Mouse (Mus musculus) frontal cortex, postnatal 36 days (tissue): ENCODE measurements around the gene Anp32b.
A peak's percentile ranks its signal among the peaks of the same experiment; 100 is the strongest.

Experiments
- DNase-seq, 2 experiments: peaks; one replicate each; pipeline ENCODE4 v3.0.0; 2022; ENCODE audit warnings: low spot score in 2 of 2

Anp32b gene

GRCm38 (mm10) chr4:46505361-46506057 is 54.8 kb downstream of the Anp32b start:
- no peak for DNase-seq

- peak; percentile 93 to 95 for DNase-seq
Measured at GRCm38 (mm10) chr4:46506801-46507610, 56.3 kb downstream of the Anp32b start.

- peak; percentile 61 to 72 for DNase-seq
Measured at GRCm38 (mm10) chr4:46507736-46508460, 57.2 kb downstream of the Anp32b start.

- no peak for DNase-seq
Measured at GRCm38 (mm10) chr4:46520491-46520890, 69.8 kb downstream of the Anp32b start.

GRCm38 (mm10) chr4:46521457-46521856 is 70.8 kb downstream of the Anp32b start:
- DNase-seq = no peak
